Comparison of ENCODE assay signal across 8 mouse cellular contexts in genomic region chr7:48749298-48750163, GRCm38 (mm10). TPM values are rescaled to one million over a fixed set of nuclear protein-coding genes. Genes with fewer than 3 reads are reported as not detected.
DNase-seq lines count a peak whose midpoint lies in the region; ATAC-seq and TF ChIP-seq lines count a peak whose summit lies in the region.

No protein-coding gene starts in this region.

- peak; percentile 85 for ATAC-seq in kidney, embryonic 15.5 days (replicated peaks; ENCODE audit: low FRiP score)
- peak; percentile 79 for ATAC-seq in monocyte, adult 5-6 weeks (replicated peaks; ENCODE audit: insufficient number of reproducible peaks, low FRiP score, low TSS enrichment, poor library complexity, severe bottlenecking)

- peak; percentile 67 for TF ChIP-seq CTCF in bone marrow macrophage, adult 2 months (IDR thresholded peaks at IDR 0.05; ENCODE audit: low read depth, low read length)
- peak; percentile 41; the same call in 1 of the 2 replicates for TF ChIP-seq CTCF in embryonic fibroblast, embryonic 13.5 days (IDR thresholded peaks at IDR 0.05; ENCODE audit: borderline replicate concordance, insufficient read depth, low read length)

- H3K4me3 ChIP-seq in bone marrow macrophage, adult 2 months (ENCODE audit: insufficient read depth, low read length) = peak overlapping the region; percentile 63
- peak overlapping the region; percentile 62 for H3K4me3 ChIP-seq in embryonic fibroblast, embryonic 13.5 days (ENCODE audit: insufficient read depth, low read length)
- H3K4me3 ChIP-seq in heart, embryonic 10.5 days = peak overlapping the region; percentile 64
- peak overlapping the region; percentile 45 for H3K4me3 ChIP-seq in kidney, embryonic 15.5 days (replicated peaks)

- no peaks in the 10 kb centered on the region for H3K9me3 ChIP-seq in heart, embryonic 10.5 days
- H3K9me3 ChIP-seq in kidney, embryonic 15.5 days (replicated peaks) = no peaks in the 10 kb centered on the region

- peak overlapping the region; percentile 45 for H3K9ac ChIP-seq in kidney, embryonic 15.5 days

- H3K27me3 ChIP-seq in heart, embryonic 10.5 days (ENCODE audit: insufficient read depth, poor library complexity, severe bottlenecking) = no peaks in the 10 kb centered on the region
- H3K27me3 ChIP-seq in kidney, embryonic 15.5 days = no peaks in the 10 kb centered on the region

- H3K4me1 ChIP-seq in bone marrow macrophage, adult 2 months (ENCODE audit: control insufficient read depth, insufficient read depth, low read length) = peaks cover 12% of the 10 kb centered on the region
- no peaks in the 10 kb centered on the region for H3K4me1 ChIP-seq in embryonic fibroblast, embryonic 13.5 days (ENCODE audit: control insufficient read depth, insufficient read depth, low read length)
- peaks cover 3% of the 10 kb centered on the region; the same call in 1 of the 2 replicates for H3K4me1 ChIP-seq in heart, embryonic 10.5 days
- H3K4me1 ChIP-seq in kidney, embryonic 15.5 days = peaks cover 13% of the 10 kb centered on the region

- no peaks in the 10 kb centered on the region for H3K36me3 ChIP-seq in heart, embryonic 10.5 days
- H3K36me3 ChIP-seq in kidney, embryonic 15.5 days = no peaks in the 10 kb centered on the region

- WGBS in heart, embryonic 10.5 days = 2% methylated on average over 24 of the region's 24 CpGs
- 2% methylated on average over 24 of the region's 24 CpGs for WGBS in kidney, embryonic 15.5 days

- no peak overlapping the region for H3K27ac ChIP-seq in bone marrow macrophage, adult 2 months (ENCODE audit: insufficient read depth, low read depth, low read length)
- no peak overlapping the region for H3K27ac ChIP-seq in embryonic fibroblast, embryonic 13.5 days (ENCODE audit: insufficient read depth, low read length)
- H3K27ac ChIP-seq in heart, embryonic 10.5 days = peak overlapping the region; percentile 70
- H3K27ac ChIP-seq in kidney, embryonic 15.5 days = no peak overlapping the region

- TF ChIP-seq POLR2A in bone marrow macrophage, adult 2 months (IDR thresholded peaks at IDR 0.05; ENCODE audit: borderline replicate concordance, low read depth, low read length) = no peak
- TF ChIP-seq POLR2A in embryonic fibroblast, embryonic 13.5 days (IDR thresholded peaks at IDR 0.05; ENCODE audit: low read depth, low read length) = no peak; the same call in 1 of the 2 replicates

- H3K4me2 ChIP-seq in kidney, embryonic 15.5 days = peak overlapping the region; percentile 91

- DNase-seq in B cell, adult 2 months = peak; percentile 88
- peak; percentile 90 for DNase-seq in heart, embryonic 10.5 days (ENCODE audit: low spot score)
- DNase-seq in liver = peak; percentile 75
- DNase-seq in spleen, postnatal 4 days (ENCODE audit: low spot score in 2 of 2) = peak; percentile 81 to 92

RNA-seq across cellular contexts. Expression of gene Zdhhc13, which starts 39.3 kb away (rescaled TPM):
- 17.9 and 18.7 TPM in 2 replicates for polyA plus RNA-seq in bone marrow macrophage, adult 2 months (2012; ENCODE audit: insufficient read depth, insufficient read length, missing spikeins)
- 28.1 and 28.6 TPM in 2 replicates for polyA plus RNA-seq in embryonic fibroblast, embryonic 13.5 days (2011; ENCODE audit: insufficient read length, low read depth, missing spikeins)
- polyA plus RNA-seq in heart, embryonic 10.5 days (2016; fragmentation: Nextera tagmentation; extraction: Ambion mirVana) = 34.8 and 37.7 TPM in 2 replicates
- 39.3 and 43.5 TPM in 2 replicates for polyA plus RNA-seq in kidney, embryonic 15.5 days (2015; fragmentation: Nextera tagmentation; extraction: Ambion mirVana)
- total RNA-seq in monocyte, adult 5-6 weeks (2017) = 22.1 to 31.5 TPM (median 23.1 TPM) in 3 replicates
